In the genomic region with DNA sequence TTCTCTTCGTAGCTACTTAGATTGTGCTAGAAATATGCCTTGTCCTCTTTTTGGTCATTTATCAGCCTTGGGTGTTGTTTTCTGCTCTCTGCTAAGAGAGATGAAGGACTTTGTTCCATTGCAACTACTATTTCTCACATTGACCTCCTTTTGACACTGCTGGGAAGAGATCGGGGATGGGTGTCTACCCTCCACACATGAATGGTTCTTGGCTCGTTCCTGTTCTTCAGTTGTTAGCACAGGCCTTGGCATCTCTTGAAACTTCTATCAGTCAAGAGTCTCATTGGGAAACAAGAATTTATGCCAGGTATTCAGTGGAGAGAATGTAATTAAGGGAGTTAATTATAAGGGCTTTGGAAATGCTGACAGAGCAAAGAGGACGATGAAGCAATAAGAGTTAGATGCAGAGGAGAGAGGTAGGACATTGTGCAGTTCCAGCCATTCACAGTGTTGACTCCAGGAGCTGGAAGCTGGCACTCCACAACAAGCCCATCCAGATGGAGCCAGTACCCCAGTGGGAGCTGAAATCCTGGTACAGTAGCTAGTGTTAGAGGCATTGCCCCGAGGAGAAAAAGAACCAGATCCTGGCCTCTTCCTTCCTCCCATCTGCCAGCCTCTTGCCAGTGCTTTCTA, we compare ENCODE assay signal across 13 mouse cellular contexts.
DNase-seq lines count a peak whose midpoint lies in the region; ATAC-seq and TF ChIP-seq lines count a peak whose summit lies in the region.
"Had no signal": no experiment of that assay in that cellular context is flagged by ENCODE, and none has a peak within 500 bp of the region (broad histone marks: within the 10 kb centered on the region; RNA-seq: fewer than 3 reads in every experiment).

No protein-coding gene starts in this region.

- peak; percentile 87 for ATAC-seq in hindbrain, embryonic 15.5 days (ENCODE audit: low FRiP score, low read depth)
- no peak for ATAC-seq in hindbrain, embryonic 11.5 days (ENCODE audit: low FRiP score)

- no peak overlapping the region for H3K27ac ChIP-seq in hindbrain, embryonic 15.5 days (replicated peaks)
- no peak overlapping the region for H3K27ac ChIP-seq in hindbrain, embryonic 11.5 days (ENCODE audit: low read depth, low read length)
- no peak overlapping the region for H3K27ac ChIP-seq in cerebellum, adult 2 months (ENCODE audit: insufficient read depth, low read length)
- H3K27ac ChIP-seq: embryonic facial prominence, embryonic 12.5 days; heart, embryonic 10.5 days; liver, embryonic 15.5 days; macrophage had no signal

- no peaks in the 10 kb centered on the region for H3K27me3 ChIP-seq in hindbrain, embryonic 15.5 days
- H3K27me3 ChIP-seq in hindbrain, embryonic 11.5 days (ENCODE audit: control insufficient read depth, insufficient read depth, low read length) = no peaks in the 10 kb centered on the region
- H3K27me3 ChIP-seq in cerebellum, adult 2 months (ENCODE audit: control insufficient read depth, insufficient read depth, low read length) = no peaks in the 10 kb centered on the region
- H3K27me3 ChIP-seq: embryonic facial prominence, embryonic 12.5 days; liver, embryonic 15.5 days had no signal

- no peaks in the 10 kb centered on the region for H3K36me3 ChIP-seq in hindbrain, embryonic 15.5 days
- no peaks in the 10 kb centered on the region for H3K36me3 ChIP-seq in hindbrain, embryonic 11.5 days (ENCODE audit: control insufficient read depth, insufficient read depth, low read length)
- H3K36me3 ChIP-seq: embryonic facial prominence, embryonic 12.5 days; heart, embryonic 10.5 days; liver, embryonic 15.5 days had no signal

- DNase-seq in hindbrain, embryonic 11.5 days (ENCODE audit: low spot score) = no peak
- DNase-seq in left cerebral cortex, postnatal 4 days = peak; percentile 69
- no peak for DNase-seq in left cerebral cortex, adult 8-10 months (ENCODE audit: low spot score in 2 of 2)
- DNase-seq in cerebellum, adult 2 months = peak; percentile 9 to 47
- peak; percentile 41 for DNase-seq in kidney, postnatal 14 days
- no peak for DNase-seq in heart, postnatal 4 days
- no peak for DNase-seq in thymus, adult 18-20 months
- DNase-seq: adrenal gland, adult 2 months had no signal

- TF ChIP-seq POLR2A in cerebellum, adult 2 months (IDR thresholded peaks at IDR 0.05; ENCODE audit: borderline replicate concordance, insufficient read depth, low read length) = no peak

- WGBS in hindbrain, embryonic 15.5 days = 52% methylated on average over 5 of the region's 5 CpGs
- WGBS in hindbrain, embryonic 11.5 days = 79% methylated on average over 5 of the region's 5 CpGs
- 20% methylated on average over 5 of the region's 5 CpGs for WGBS in cerebellum, adult 2 months

- H3K9me3 ChIP-seq in hindbrain, embryonic 15.5 days = no peaks in the 10 kb centered on the region
- no peaks in the 10 kb centered on the region for H3K9me3 ChIP-seq in hindbrain, embryonic 11.5 days (ENCODE audit: control insufficient read depth, low read length)
- H3K9me3 ChIP-seq: embryonic facial prominence, embryonic 12.5 days; heart, embryonic 10.5 days; liver, embryonic 15.5 days had no signal

- no peak overlapping the region for H3K9ac ChIP-seq in hindbrain, embryonic 15.5 days
- H3K9ac ChIP-seq in hindbrain, embryonic 11.5 days (ENCODE audit: low read depth, low read length) = no peak overlapping the region
- H3K9ac ChIP-seq: embryonic facial prominence, embryonic 12.5 days; liver, embryonic 15.5 days had no signal

- intact Hi-C loops in left cerebral cortex, postnatal 4 days (cut with DNase I) = no loop called here

- H3K4me2 ChIP-seq in hindbrain, embryonic 15.5 days = no peak overlapping the region
- no peak overlapping the region for H3K4me2 ChIP-seq in hindbrain, embryonic 11.5 days (replicated peaks; ENCODE audit: low read depth, low read length)
- H3K4me2 ChIP-seq: embryonic facial prominence, embryonic 12.5 days; liver, embryonic 15.5 days had no signal

- H3K4me3 ChIP-seq in hindbrain, embryonic 15.5 days = no peak overlapping the region
- H3K4me3 ChIP-seq in hindbrain, embryonic 11.5 days (ENCODE audit: low read depth, low read length) = no peak overlapping the region
- no peak overlapping the region for H3K4me3 ChIP-seq in cerebellum, adult 2 months (replicated peaks; ENCODE audit: insufficient read depth, low read depth, low read length)
- H3K4me3 ChIP-seq: embryonic facial prominence, embryonic 12.5 days; heart, embryonic 10.5 days; liver, embryonic 15.5 days had no signal

- peaks cover 3% of the 10 kb centered on the region; the same call in 1 of the 2 replicates for H3K4me1 ChIP-seq in hindbrain, embryonic 15.5 days (replicated peaks)
- no peaks in the 10 kb centered on the region for H3K4me1 ChIP-seq in hindbrain, embryonic 11.5 days (replicated peaks; ENCODE audit: control insufficient read depth, insufficient read depth, low read length)
- no peaks in the 10 kb centered on the region for H3K4me1 ChIP-seq in cerebellum, adult 2 months (ENCODE audit: control insufficient read depth, insufficient read depth, low read length)
- H3K4me1 ChIP-seq: embryonic facial prominence, embryonic 12.5 days; heart, embryonic 10.5 days had no signal

- TF ChIP-seq CTCF in cerebellum, adult 2 months (IDR thresholded peaks at IDR 0.05; ENCODE audit: borderline replicate concordance, insufficient read depth, low read depth, low read length) = no peak

Comparison
In these comparisons a context has a peak if more than half of its experiments do, and no peak if none do; other contexts are left out.
1. DNase-seq: peak in left cerebral cortex, postnatal 4 days (single experiment), cerebellum, adult 2 months (2 of 2) and kidney, postnatal 14 days (single experiment); none in hindbrain, embryonic 11.5 days (single experiment), left cerebral cortex, adult 8-10 months (0 of 2), heart, postnatal 4 days (single experiment) and thymus, adult 18-20 months (0 of 2).